In genomic region chr2:164414581-164414980, GRCm38 (mm10) we compare ENCODE assay signal across 9 mouse cellular contexts. TPM values are rescaled to one million over a fixed set of nuclear protein-coding genes. Genes with fewer than 3 reads are reported as not detected.
DNase-seq lines count a peak whose midpoint lies in the region; ATAC-seq and TF ChIP-seq lines count a peak whose summit lies in the region.
"Had no signal": no experiment of that assay in that cellular context is flagged by ENCODE, and none has a peak within 500 bp of the region (broad histone marks: within the 10 kb centered on the region; RNA-seq: fewer than 3 reads in every experiment).

No protein-coding gene starts in this region.

- ATAC-seq in lung, embryonic 16.5 days (ENCODE audit: low read depth), result no peak
- ATAC-seq in forebrain, embryonic 13.5 days, result no peak
- ATAC-seq in limb, embryonic 12.5 days (ENCODE audit: insufficient number of reproducible peaks, insufficient read depth, low FRiP score, low TSS enrichment, low read depth), result peak; percentile 2; the same call in 1 of the 2 replicates
- ATAC-seq in neutrophil, adult 5-6 weeks (ENCODE audit: extremely low read depth, insufficient number of reproducible peaks, low FRiP score, poor library complexity, severe bottlenecking), result peak; percentile 37; the same call in 1 of the 2 replicates
- no peak for ATAC-seq in erythroblast, adult 5-6 weeks (replicated peaks; ENCODE audit: low FRiP score, poor library complexity, severe bottlenecking)

- H3K27ac ChIP-seq in lung, embryonic 16.5 days (ENCODE audit: low read length), result no peak overlapping the region
- no peak overlapping the region for H3K27ac ChIP-seq in forebrain, embryonic 13.5 days
- no peak overlapping the region for H3K27ac ChIP-seq in limb, embryonic 12.5 days
- no peak overlapping the region for H3K27ac ChIP-seq in thymus, adult 2 months (ENCODE audit: control insufficient read depth, insufficient read depth, low read length)

- no peak for TF ChIP-seq CTCF in thymus, adult 2 months (IDR thresholded peaks at IDR 0.05; ENCODE audit: borderline replicate concordance, control insufficient read depth, extremely low read depth, insufficient read depth, low read length, poor library complexity)

- DNase-seq in lung, postnatal 10 days, result no peak
- no peak for DNase-seq in thymus, adult 2 months
- DNase-seq in adrenal gland, adult 18-20 months (ENCODE audit: low spot score in 2 of 2), result no peak

- no peak for TF ChIP-seq POLR2A in thymus, adult 2 months (IDR thresholded peaks at IDR 0.05; ENCODE audit: control insufficient read depth, extremely low read depth, insufficient read depth, low read length, poor library complexity)

- H3K4me1 ChIP-seq in lung, embryonic 16.5 days (replicated peaks; ENCODE audit: control insufficient read depth, insufficient read depth, low read length), result peaks cover 8% of the 10 kb centered on the region; the same call in 1 of the 2 replicates
- 0 out of 2 replicates have a peak, but pooled peaks cover 5% of the 10 kb centered on the region for H3K4me1 ChIP-seq in forebrain, embryonic 13.5 days
- peaks cover 25% of the 10 kb centered on the region for H3K4me1 ChIP-seq in limb, embryonic 12.5 days (replicated peaks)
- H3K4me1 ChIP-seq in thymus, adult 2 months (replicated peaks; ENCODE audit: control insufficient read depth, insufficient read depth, low read length), result peaks cover 11% of the 10 kb centered on the region

- H3K36me3 ChIP-seq in lung, embryonic 16.5 days (ENCODE audit: control insufficient read depth, insufficient read depth, low read length), result no peaks in the 10 kb centered on the region
- H3K36me3 ChIP-seq in forebrain, embryonic 13.5 days (ENCODE audit: poor library complexity, severe bottlenecking), result no peaks in the 10 kb centered on the region
- H3K36me3 ChIP-seq in limb, embryonic 12.5 days, result no peaks in the 10 kb centered on the region
- no peaks in the 10 kb centered on the region for H3K36me3 ChIP-seq in thymus, adult 2 months (ENCODE audit: control insufficient read depth, insufficient read depth, low read length)

- no peaks in the 10 kb centered on the region for H3K27me3 ChIP-seq in lung, embryonic 16.5 days (ENCODE audit: control insufficient read depth, insufficient read depth, low read depth, low read length)
- peaks cover 37% of the 10 kb centered on the region for H3K27me3 ChIP-seq in forebrain, embryonic 13.5 days
- peaks cover 43% of the 10 kb centered on the region for H3K27me3 ChIP-seq in limb, embryonic 12.5 days
- H3K27me3 ChIP-seq in thymus, adult 2 months (ENCODE audit: control insufficient read depth, insufficient read depth, low read length), result no peaks in the 10 kb centered on the region; the same call in 1 of the 2 replicates

- no peaks in the 10 kb centered on the region for H3K9me3 ChIP-seq in lung, embryonic 16.5 days (ENCODE audit: control insufficient read depth, low read length)
- H3K9me3 ChIP-seq in forebrain, embryonic 13.5 days (replicated peaks), result no peaks in the 10 kb centered on the region
- H3K9me3 ChIP-seq in limb, embryonic 12.5 days, result no peaks in the 10 kb centered on the region; the same call in 1 of the 2 replicates

- H3K4me2 ChIP-seq in lung, embryonic 16.5 days (ENCODE audit: low read depth, low read length), result peak overlapping the region; percentile 40
- H3K4me2 ChIP-seq in forebrain, embryonic 13.5 days, result peak overlapping the region; percentile 45
- H3K4me2 ChIP-seq in limb, embryonic 12.5 days, result peak overlapping the region; percentile 52

- H3K9ac ChIP-seq in lung, embryonic 16.5 days (ENCODE audit: low read length), result peak overlapping the region; percentile 50; the same call in 1 of the 2 replicates
- H3K9ac ChIP-seq in forebrain, embryonic 13.5 days, result no peak overlapping the region
- H3K9ac ChIP-seq in limb, embryonic 12.5 days (replicated peaks), result peak overlapping the region; percentile 31

- WGBS in lung, embryonic 16.5 days, result 55% methylated on average over 10 of the region's 10 CpGs
- WGBS in forebrain, embryonic 13.5 days, result 78% methylated on average over 10 of the region's 10 CpGs
- 75% methylated on average over 10 of the region's 10 CpGs for WGBS in limb, embryonic 12.5 days
- WGBS in thymus, adult 2 months, result 70% methylated on average over 10 of the region's 10 CpGs

- H3K4me3 ChIP-seq in lung, embryonic 16.5 days (ENCODE audit: low read length), result 0 out of 2 replicates have a peak overlapping the region, but pooled peaks have one; percentile 5
- H3K4me3 ChIP-seq in forebrain, embryonic 13.5 days, result 0 out of 2 replicates have a peak overlapping the region, but pooled peaks have one; percentile 15
- H3K4me3 ChIP-seq in limb, embryonic 12.5 days (replicated peaks), result peak overlapping the region; percentile 22
- H3K4me3 ChIP-seq in thymus, adult 2 months (ENCODE audit: control insufficient read depth, insufficient read depth, low read length), result no peak overlapping the region

RNA-seq across cellular contexts. Expression of gene Matn4, which starts 9.6 kb away (rescaled TPM):
- 46.8 and 54.9 TPM in 2 replicates for polyA plus RNA-seq in lung, embryonic 16.5 days (2015; fragmentation: Nextera tagmentation; extraction: Ambion mirVana)
- polyA plus RNA-seq in forebrain, embryonic 13.5 days (2015; fragmentation: Nextera tagmentation; extraction: Ambion mirVana), result 0.15 and 0.45 TPM in 2 replicates
- 50.5 and 78.0 TPM in 2 replicates for polyA plus RNA-seq in limb, embryonic 12.5 days (2016; fragmentation: Nextera tagmentation; extraction: Ambion mirVana)
- 0.12 TPM in 1 of 2 replicates, not detected in the other for total RNA-seq in neutrophil, adult 5-6 weeks (2017)
- 0.82 and 0.93 TPM in 2 replicates for polyA plus RNA-seq in thymus, adult 2 months (2012; rRNA removed)
- 1 to 10 TPM in 1 of 2 experiments, under 1 TPM in 1; 0.76 to 1.7 TPM for total RNA-seq in adrenal gland, adult 18-20 months (2021)
- not detected in 2 replicates for total RNA-seq in erythroblast, adult 5-6 weeks (2015; ENCODE audit: low replicate concordance)
- total RNA-seq in erythroblast, adult 5-6 weeks (2017; ENCODE audit: low replicate concordance), result not detected in 2 replicates
- total RNA-seq: megakaryocyte progenitor cell, adult 5-6 weeks had no signal

RNA-seq across cellular contexts. Expression of gene Rbpjl, which starts 11.6 kb away (rescaled TPM):
- polyA plus RNA-seq in lung, embryonic 16.5 days (2015; fragmentation: Nextera tagmentation; extraction: Ambion mirVana), result 16.8 and 21.9 TPM in 2 replicates
- polyA plus RNA-seq in forebrain, embryonic 13.5 days (2015; fragmentation: Nextera tagmentation; extraction: Ambion mirVana), result not detected in 2 replicates
- polyA plus RNA-seq in limb, embryonic 12.5 days (2016; fragmentation: Nextera tagmentation; extraction: Ambion mirVana), result 0.40 and 0.55 TPM in 2 replicates
- 0.37 and 0.47 TPM in 2 replicates for total RNA-seq in neutrophil, adult 5-6 weeks (2017)
- polyA plus RNA-seq in thymus, adult 2 months (2012; rRNA removed), result 0.24 TPM in 1 of 2 replicates, not detected in the other
- not detected for total RNA-seq in adrenal gland, adult 18-20 months (2021)
- total RNA-seq in erythroblast, adult 5-6 weeks (2015; ENCODE audit: low replicate concordance), result not detected in 2 replicates
- not detected in 2 replicates for total RNA-seq in erythroblast, adult 5-6 weeks (2017; ENCODE audit: low replicate concordance)
- total RNA-seq: megakaryocyte progenitor cell, adult 5-6 weeks had no signal

RNA-seq across cellular contexts. Expression of gene Slpi, which starts 25.7 kb away (rescaled TPM):
- polyA plus RNA-seq in lung, embryonic 16.5 days (2015; fragmentation: Nextera tagmentation; extraction: Ambion mirVana), result 1.8 and 2.8 TPM in 2 replicates
- not detected in 2 replicates for polyA plus RNA-seq in forebrain, embryonic 13.5 days (2015; fragmentation: Nextera tagmentation; extraction: Ambion mirVana)
- 1.2 and 2.5 TPM in 2 replicates for polyA plus RNA-seq in limb, embryonic 12.5 days (2016; fragmentation: Nextera tagmentation; extraction: Ambion mirVana)
- 327 and 410 TPM in 2 replicates for total RNA-seq in neutrophil, adult 5-6 weeks (2017)
- polyA plus RNA-seq in thymus, adult 2 months (2012; rRNA removed), result 4.9 and 7.5 TPM in 2 replicates
- 10 to 100 TPM; 21.8 to 45.7 TPM for total RNA-seq in adrenal gland, adult 18-20 months (2021)
- total RNA-seq in erythroblast, adult 5-6 weeks (2015; ENCODE audit: low replicate concordance), result 78.0 and 99.7 TPM in 2 replicates
- 6.9 and 12.7 TPM in 2 replicates for total RNA-seq in erythroblast, adult 5-6 weeks (2017; ENCODE audit: low replicate concordance)

RNA-seq across cellular contexts. Expression of gene Sdc4, which starts 29.1 kb away (rescaled TPM):
- 226 and 247 TPM in 2 replicates for polyA plus RNA-seq in lung, embryonic 16.5 days (2015; fragmentation: Nextera tagmentation; extraction: Ambion mirVana)
- 7.9 and 8.6 TPM in 2 replicates for polyA plus RNA-seq in forebrain, embryonic 13.5 days (2015; fragmentation: Nextera tagmentation; extraction: Ambion mirVana)
- polyA plus RNA-seq in limb, embryonic 12.5 days (2016; fragmentation: Nextera tagmentation; extraction: Ambion mirVana), result 34.3 and 36.5 TPM in 2 replicates
- 61.3 and 73.7 TPM in 2 replicates for total RNA-seq in neutrophil, adult 5-6 weeks (2017)
- polyA plus RNA-seq in thymus, adult 2 months (2012; rRNA removed), result 18.6 TPM in 2 replicates
- total RNA-seq in adrenal gland, adult 18-20 months (2021), result 100 to 1,000 TPM; 133 to 150 TPM
- total RNA-seq in erythroblast, adult 5-6 weeks (2015; ENCODE audit: low replicate concordance), result 0.38 and 0.42 TPM in 2 replicates
- 0.09 and 0.98 TPM in 2 replicates for total RNA-seq in erythroblast, adult 5-6 weeks (2017; ENCODE audit: low replicate concordance)
- total RNA-seq: megakaryocyte progenitor cell, adult 5-6 weeks had no signal

RNA-seq across cellular contexts. Expression of gene Sys1, which starts 42.2 kb away (rescaled TPM):
- 59.9 and 62.3 TPM in 2 replicates for polyA plus RNA-seq in lung, embryonic 16.5 days (2015; fragmentation: Nextera tagmentation; extraction: Ambion mirVana)
- polyA plus RNA-seq in forebrain, embryonic 13.5 days (2015; fragmentation: Nextera tagmentation; extraction: Ambion mirVana), result 71.8 and 72.4 TPM in 2 replicates
- polyA plus RNA-seq in limb, embryonic 12.5 days (2016; fragmentation: Nextera tagmentation; extraction: Ambion mirVana), result 55.2 and 59.2 TPM in 2 replicates
- 26.4 and 33.5 TPM in 2 replicates for total RNA-seq in neutrophil, adult 5-6 weeks (2017)
- polyA plus RNA-seq in thymus, adult 2 months (2012; rRNA removed), result 183 and 220 TPM in 2 replicates
- 10 to 100 TPM; 28.7 to 33.3 TPM for total RNA-seq in adrenal gland, adult 18-20 months (2021)
- total RNA-seq in erythroblast, adult 5-6 weeks (2015; ENCODE audit: low replicate concordance), result 7.1 and 9.8 TPM in 2 replicates
- 3.7 and 17.0 TPM in 2 replicates for total RNA-seq in erythroblast, adult 5-6 weeks (2017; ENCODE audit: low replicate concordance)

Comparison
In these comparisons a context has a peak if more than half of its experiments do, and no peak if none do; other contexts are left out.
1. ATAC-seq: peak in limb, embryonic 12.5 days (single experiment) and neutrophil, adult 5-6 weeks (single experiment); none in lung, embryonic 16.5 days (single experiment), forebrain, embryonic 13.5 days (single experiment) and erythroblast, adult 5-6 weeks (single experiment).
2. RNA of gene Matn4, which starts 9.6 kb away (polyA plus RNA-seq): 50.5 to 78.0 TPM in limb, embryonic 12.5 days and 46.8 to 54.9 TPM in lung, embryonic 16.5 days; 0.82 to 0.93 TPM in thymus, adult 2 months and 0.15 to 0.45 TPM in forebrain, embryonic 13.5 days; every median in the first group is over 10 times any median in the second.
3. RNA of gene Rbpjl, which starts 11.6 kb away (polyA plus RNA-seq): 16.8 to 21.9 TPM in lung, embryonic 16.5 days; 0.40 to 0.55 TPM in limb, embryonic 12.5 days, 0.24 TPM in thymus, adult 2 months and not detected in forebrain, embryonic 13.5 days; every median in the first group is over 10 times any median in the second.
4. Peak in every context shown above with its lines, with median percentiles within 50 percentile points of each other: H3K4me2 ChIP-seq.